Mouse (Mus musculus) limb, embryonic 11.5 days (tissue): ENCODE results near the gene Atox1. TPM values are rescaled to one million over a fixed set of nuclear protein-coding genes. Genes with fewer than 3 reads are reported as not detected.

Source experiments
- ATAC-seq: fragments of 200-750 bp; cut with Nextera tagmentation; 2 replicates; pipeline ENCODE4 v1.8.0; 2017; ENCODE audit warnings: low read depth; ENCODE audit not compliant: insufficient number of reproducible peaks, low FRiP score, low TSS enrichment
- DNase-seq: peaks from one replicate; pipeline ENCODE4 v3.0.0-alpha.2; 2015; ENCODE audit warnings: low spot score
- H3K27ac ChIP-seq: fragments of 300-500 bp; sonication (generic); replicated peaks from 2 replicates; pipeline ENCODE4 v1.5.1; 2014; ENCODE audit warnings: low read depth, mild to moderate bottlenecking, low read length
- H3K27me3 ChIP-seq: fragments of 300-500 bp; sonication (generic); 2 replicates; pipeline ENCODE4 v1.6.1; 2014; ENCODE audit warnings: mild to moderate bottlenecking, low read length, mixed read lengths; ENCODE audit not compliant: control insufficient read depth, insufficient read depth
- H3K36me3 ChIP-seq: fragments of 300-500 bp; sonication (generic); 2 replicates; pipeline ENCODE4 v1.6.1; 2014; ENCODE audit warnings: mild to moderate bottlenecking, low read length, moderate library complexity, mixed read lengths; ENCODE audit not compliant: control insufficient read depth, insufficient read depth
- H3K4me1 ChIP-seq: fragments of 300-500 bp; sonication (generic); 2 replicates; pipeline ENCODE4 v1.6.1; 2014; ENCODE audit warnings: low read length, mixed read lengths; ENCODE audit not compliant: control insufficient read depth, insufficient read depth
- H3K4me2 ChIP-seq: fragments of 300-500 bp; sonication (generic); 2 replicates; pipeline ENCODE4 v1.6.1; 2014; ENCODE audit warnings: low read depth, mild to moderate bottlenecking, moderate library complexity; ENCODE audit not compliant: severe bottlenecking
- H3K4me3 ChIP-seq: fragments of 300-500 bp; sonication (generic); 2 replicates; pipeline ENCODE4 v1.5.1; 2014; ENCODE audit warnings: low read depth, low read length
- H3K9ac ChIP-seq: fragments of 300-500 bp; sonication (generic); 2 replicates; pipeline ENCODE4 v1.6.1; 2014; ENCODE audit warnings: mild to moderate bottlenecking, low read length
- H3K9me3 ChIP-seq: fragments of 300-500 bp; sonication (generic); 2 replicates; pipeline ENCODE4 v1.6.1; 2016; ENCODE audit warnings: low read length; ENCODE audit not compliant: control insufficient read depth
- WGBS: fragments of 180-500 bp; shearing (Covaris S2); extraction: QIAGEN DNeasy Blood & Tissue Kit; methylation state at CpG from one replicate; pipeline ENCODE4 v1.1.7; 2014; 5-methylcytosine and 5-hydroxymethylcytosine counted together
- polyA plus RNA-seq: library from polyadenylated mRNA; unstranded; fragments of >200 nt; fragmentation: Nextera tagmentation; extraction: Ambion mirVana; gene quantifications from 2 replicates; pipeline ENCODE4 v1.2.1, GENCODE M21; 2014

Atox1 gene
- polyA plus RNA-seq, 1 experiment from 2014 or later: 234 TPM

- Histone ChIP-seq H3K4me1 (no peaks in the 10 kb centered on the region), H3K9ac (no peak overlapping the region), H3K36me3 (no peaks in the 10 kb centered on the region), H3K27ac (no peak overlapping the region), H3K4me3 (no peak overlapping the region), H3K4me2 (no peak overlapping the region), H3K27me3 (no peaks in the 10 kb centered on the region), H3K9me3 (no peaks in the 10 kb centered on the region)
- 28% methylated on average over 4 of the region's 4 CpGs for WGBS
- DNase-seq (peak; percentile 86), ATAC-seq (peak; percentile 76)
These were observed 14.5 kb downstream of the Atox1 start for GRCm38 (mm10) chr11:55446579-55446978.

GRCm38 (mm10) chr11:55444772-55445171, 16.3 kb downstream of the Atox1 start:
- Histone ChIP-seq H3K4me2 (no peak overlapping the region), H3K9ac (no peak overlapping the region), H3K27ac (no peak overlapping the region), H3K4me3 (no peak overlapping the region), H3K36me3 (no peaks in the 10 kb centered on the region), H3K9me3 (no peaks in the 10 kb centered on the region), H3K27me3 (no peaks in the 10 kb centered on the region), H3K4me1 (no peaks in the 10 kb centered on the region)
- ATAC-seq: no peak
- peak; percentile 35 for DNase-seq
- 7% methylated on average over 1 of the region's 1 CpGs for WGBS

- Histone ChIP-seq H3K36me3 (no peaks in the 10 kb centered on the region), H3K4me3 (no peak overlapping the region), H3K4me1 (no peaks in the 10 kb centered on the region), H3K9ac (no peak overlapping the region), H3K27ac (no peak overlapping the region), H3K4me2 (no peak overlapping the region), H3K27me3 (no peaks in the 10 kb centered on the region), H3K9me3 (no peaks in the 10 kb centered on the region)
- DNase-seq (no peak), ATAC-seq (no peak)
- WGBS: 52% methylated on average over 5 of the region's 5 CpGs
These were observed 21.3 kb downstream of the Atox1 start for GRCm38 (mm10) chr11:55439718-55440117.

- Histone ChIP-seq H3K4me1 (no peaks in the 10 kb centered on the region), H3K4me3 (no peak overlapping the region), H3K9me3 (no peaks in the 10 kb centered on the region), H3K27me3 (no peaks in the 10 kb centered on the region), H3K27ac (no peak overlapping the region), H3K9ac (no peak overlapping the region), H3K36me3 (no peaks in the 10 kb centered on the region), H3K4me2 (no peak overlapping the region)
- DNase-seq: no peak
- WGBS: 56% methylated on average over 4 of the region's 4 CpGs
- ATAC-seq: no peak
These were observed 23.0 kb downstream of the Atox1 start for GRCm38 (mm10) chr11:55438031-55438430.

GRCm38 (mm10) chr11:55436089-55436488, 24.9 kb downstream of the Atox1 start:
- H3K4me2 ChIP-seq: no peak overlapping the region
- H3K9ac ChIP-seq: no peak overlapping the region
- WGBS: 90% methylated on average over 6 of the region's 6 CpGs
- no peak overlapping the region for H3K4me3 ChIP-seq
- no peaks in the 10 kb centered on the region for H3K4me1 ChIP-seq
- no peaks in the 10 kb centered on the region for H3K9me3 ChIP-seq
- no peak for DNase-seq
- H3K36me3 ChIP-seq: no peaks in the 10 kb centered on the region
- H3K27me3 ChIP-seq: no peaks in the 10 kb centered on the region
- no peak overlapping the region for H3K27ac ChIP-seq
- no peak for ATAC-seq

GRCm38 (mm10) chr11:55432981-55433380, 28.1 kb downstream of the Atox1 start:
- peaks cover 3% of the 10 kb centered on the region; the same call in 1 of the 2 replicates for H3K4me1 ChIP-seq
- ATAC-seq (no peak), DNase-seq (no peak)
- no peak overlapping the region for H3K4me3 ChIP-seq
- H3K27me3 ChIP-seq: no peaks in the 10 kb centered on the region
- WGBS: 76% methylated on average over 3 of the region's 3 CpGs
- no peak overlapping the region for H3K27ac ChIP-seq
- H3K4me2 ChIP-seq: no peak overlapping the region
- H3K9ac ChIP-seq: no peak overlapping the region
- H3K9me3 ChIP-seq: no peaks in the 10 kb centered on the region
- no peaks in the 10 kb centered on the region for H3K36me3 ChIP-seq

- no peaks in the 10 kb centered on the region for H3K27me3 ChIP-seq
- peaks cover 5% of the 10 kb centered on the region for H3K4me1 ChIP-seq
- no peaks in the 10 kb centered on the region for H3K36me3 ChIP-seq
- WGBS: 92% methylated on average over 2 of the region's 2 CpGs
- H3K4me2 ChIP-seq: no peak overlapping the region
- H3K9ac ChIP-seq: no peak overlapping the region
- H3K4me3 ChIP-seq: no peak overlapping the region
- DNase-seq (no peak), ATAC-seq (no peak)
- H3K27ac ChIP-seq: no peak overlapping the region
- no peaks in the 10 kb centered on the region for H3K9me3 ChIP-seq
These were observed 31.1 kb downstream of the Atox1 start for GRCm38 (mm10) chr11:55429973-55430372.

- H3K4me2 ChIP-seq: no peak overlapping the region
- DNase-seq (peak; percentile 76), ATAC-seq (peak; percentile 80)
- WGBS: 42% methylated on average over 16 of the region's 16 CpGs
- peak overlapping the region; percentile 74; the same call in 1 of the 2 replicates for H3K27ac ChIP-seq
- no peaks in the 10 kb centered on the region for H3K9me3 ChIP-seq
- H3K4me3 ChIP-seq: no peak overlapping the region
- H3K9ac ChIP-seq: 0 out of 2 replicates have a peak overlapping the region, but pooled peaks have one; percentile 36
- H3K4me1 ChIP-seq: peaks cover 13% of the 10 kb centered on the region
- H3K27me3 ChIP-seq: no peaks in the 10 kb centered on the region
- H3K36me3 ChIP-seq: no peaks in the 10 kb centered on the region
These were observed 32.6 kb downstream of the Atox1 start for GRCm38 (mm10) chr11:55428186-55429012.
